1 mouse cellular context compared by ENCODE assay signal in genomic region chr2:144011080-144011551, GRCm38 (mm10).
TF ChIP-seq lines count a peak whose summit lies in the region.

Gene Rrbp1, minus strand, starts transcription at chr2:144011263.

TF ChIP-seq in MEL, 35 proteins besides CTCF, POLR2A, EP300 and RAD21 (continued from another document):
- TF ChIP-seq MXI1 (IDR thresholded peaks at IDR 0.05; ENCODE audit: low read depth, low read length) (peak; percentile 59; the same call in 1 of the 2 replicates), MEF2A (IDR thresholded peaks at IDR 0.05; ENCODE audit: extremely low read depth, insufficient replicate concordance, low read depth, low read length, poor library complexity, severe bottlenecking) (no peak), MYB (IDR thresholded peaks at IDR 0.05; ENCODE audit: low read depth, low read length) (no peak)
